Mouse (Mus musculus): Measurements from ENCODE around the gene Ttll2.
"Not testable (repeated sequence)": the region's sequence is repeated elsewhere in the genome, so short reads cannot be mapped to it uniquely, and the experiment has no call there.

The Ttll2 gene

DNA sequence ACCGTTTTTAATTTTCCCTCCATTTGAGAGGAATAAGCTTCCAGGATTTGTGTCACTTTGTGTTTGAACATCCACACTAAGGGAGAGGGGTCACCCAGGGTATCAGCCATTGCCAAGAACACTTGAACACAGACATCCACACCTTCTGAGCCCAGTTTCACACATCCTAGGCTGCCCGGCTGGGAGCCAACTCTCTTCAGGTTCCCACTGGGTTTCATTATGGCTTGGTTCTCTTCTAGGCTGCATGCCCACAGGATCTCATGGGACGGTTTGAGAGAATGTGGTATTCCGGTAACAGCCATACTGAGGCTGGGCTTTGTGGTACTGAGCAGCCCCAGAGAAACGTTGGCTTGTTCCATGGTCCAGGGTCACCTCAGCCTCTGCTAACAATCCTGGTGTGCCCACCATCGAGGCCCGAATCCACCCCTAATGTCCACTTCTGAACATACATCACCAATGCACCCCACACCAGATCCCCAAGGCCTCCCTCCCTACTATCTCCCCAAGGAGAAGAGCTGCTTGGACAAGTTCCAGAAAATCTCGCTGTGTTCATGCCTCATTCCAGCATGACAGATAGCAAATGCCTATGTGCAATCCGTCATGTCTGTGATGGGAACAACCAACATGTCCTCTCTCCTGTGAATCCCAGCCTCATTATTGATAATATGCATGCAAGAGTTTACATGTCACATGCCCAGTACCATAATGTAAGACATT lies 8.4 kb upstream of the Ttll2 start:
- peak; percentile 25 to 35 for DNase-seq (ENCODE audit: low spot score in 2 of 2)

DNA sequence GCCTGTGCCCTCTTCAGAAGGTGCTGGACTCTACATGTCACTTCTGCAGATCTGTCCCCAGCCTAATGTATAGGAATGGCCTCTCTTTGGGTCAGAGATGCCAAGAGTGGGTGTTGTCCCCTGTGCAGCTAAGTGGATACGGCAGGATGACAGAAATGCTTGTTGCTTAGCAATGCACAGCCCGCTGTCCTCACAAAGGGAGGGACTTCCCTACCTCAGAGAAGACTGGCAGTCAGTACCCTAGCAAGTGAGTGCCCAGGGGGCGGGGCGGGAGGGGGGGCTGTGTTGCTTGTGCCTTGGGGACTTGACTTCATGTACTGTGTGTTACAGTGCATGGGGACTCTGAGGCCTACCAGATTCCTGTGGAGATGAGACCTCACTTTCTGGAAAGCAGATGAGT lies 7.3 kb upstream of the Ttll2 start:
- not testable (repeated sequence) for DNase-seq (ENCODE audit: low spot score in 2 of 2)

DNA sequence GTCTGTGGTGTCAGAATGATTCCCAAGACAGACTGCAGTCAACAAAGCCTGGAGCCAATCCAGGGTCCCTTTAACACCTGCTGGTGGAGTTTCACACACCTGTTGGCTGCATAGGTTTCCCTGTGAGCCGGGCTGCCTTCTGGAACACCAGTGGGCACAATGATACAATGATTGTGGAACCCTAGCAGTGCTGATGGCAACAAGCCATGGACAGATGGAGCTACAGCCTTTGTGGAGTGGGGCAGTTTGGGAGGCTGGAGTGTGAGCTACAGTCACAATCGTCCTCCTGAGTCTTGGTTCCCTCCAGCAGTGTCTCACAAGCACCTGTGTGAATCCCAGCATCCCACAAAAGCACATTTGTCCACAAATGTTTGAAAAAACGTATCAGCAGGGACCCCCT lies 3.7 kb downstream of the Ttll2 start:
- not testable (repeated sequence) for DNase-seq (ENCODE audit: low spot score in 2 of 2)

DNA sequence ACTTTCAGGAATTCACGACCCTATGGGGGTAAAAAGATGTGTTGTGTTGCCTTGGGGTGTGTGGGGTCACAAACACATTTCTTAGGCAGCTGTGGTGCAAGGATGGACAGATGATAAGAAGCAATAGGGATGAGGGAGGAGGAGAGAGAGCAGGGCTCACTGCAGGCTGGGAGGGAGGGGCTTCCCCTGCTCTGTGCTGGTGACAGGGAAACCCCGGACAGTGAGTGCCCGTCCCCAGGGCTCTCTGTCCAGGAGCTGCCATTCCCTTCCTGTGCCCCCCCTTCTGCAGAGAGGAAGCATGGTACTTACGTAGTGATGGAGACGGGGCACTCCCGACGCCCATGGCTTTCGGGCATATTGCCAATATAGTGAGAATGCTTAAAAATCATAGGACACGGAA lies 15.1 kb downstream of the Ttll2 start:
- not testable (repeated sequence) for DNase-seq (ENCODE audit: low spot score in 2 of 2)

DNA sequence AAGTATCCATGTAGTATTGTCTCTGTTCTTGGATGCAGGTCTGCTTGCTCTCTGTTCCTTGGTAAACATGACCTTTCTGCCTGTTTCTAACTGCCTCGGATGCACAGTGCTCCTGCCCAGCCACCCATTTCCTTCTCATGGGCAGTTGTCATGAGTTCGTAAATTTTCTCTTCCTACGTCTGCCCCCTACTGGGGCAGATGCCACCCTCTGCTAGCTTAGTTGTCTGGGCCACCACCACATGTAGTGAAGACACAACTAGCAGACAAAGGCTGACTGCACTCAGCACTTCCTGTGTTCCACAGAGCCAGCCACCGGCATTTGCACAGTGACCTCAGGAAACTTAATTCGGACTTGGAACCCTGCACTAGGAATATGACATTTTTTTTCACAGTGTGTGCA lies 19.8 kb downstream of the Ttll2 start:
- DNase-seq (ENCODE audit: low spot score in 2 of 2): not testable (repeated sequence)

DNA sequence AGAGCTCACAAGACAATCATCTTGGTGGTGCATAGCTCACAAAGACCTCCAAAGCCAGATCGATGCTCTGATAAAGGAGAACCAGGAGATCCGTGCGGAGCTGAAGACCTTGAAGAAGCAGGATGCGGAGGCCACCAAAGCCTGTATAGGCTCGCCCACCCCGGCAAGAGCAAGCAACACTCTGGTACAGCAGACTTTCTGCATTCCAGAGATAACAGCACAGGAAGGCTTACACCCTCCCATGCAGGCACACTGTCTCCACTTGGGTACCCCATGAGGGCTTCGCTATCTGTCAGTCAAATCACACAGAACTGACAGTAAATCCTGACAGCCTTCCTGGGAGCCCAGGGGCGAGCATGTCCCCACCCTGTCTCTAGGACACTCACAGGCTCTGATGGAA lies 26.1 kb downstream of the Ttll2 start:
- not testable (repeated sequence) for DNase-seq (ENCODE audit: low spot score in 2 of 2)

DNA sequence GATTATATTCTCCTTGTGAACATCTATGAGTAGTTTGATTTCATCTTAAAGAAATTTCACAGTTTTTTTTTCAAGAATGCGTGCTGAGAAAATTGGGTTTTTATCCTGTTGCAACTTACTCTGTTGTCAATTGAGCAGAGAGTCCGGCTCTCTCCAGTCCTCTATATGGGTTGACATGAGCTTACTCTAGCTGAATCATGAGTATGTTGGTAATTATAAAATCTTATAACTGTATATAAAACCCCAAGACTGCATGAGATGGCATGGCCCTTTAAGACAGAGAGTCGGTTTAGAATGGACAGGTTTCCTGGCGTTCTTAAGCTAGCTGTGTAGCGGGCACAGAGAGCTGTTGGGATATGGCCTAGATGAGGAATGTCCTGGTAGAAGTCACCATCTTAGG lies 28.1 kb downstream of the Ttll2 start, which contains the start of gene Tcp10a:
Gene Tcp10a (plus strand): TSS at position 301 of the 400 bp plus-strand sequence.
- DNase-seq (ENCODE audit: low spot score in 2 of 2): not testable (repeated sequence)

DNA sequence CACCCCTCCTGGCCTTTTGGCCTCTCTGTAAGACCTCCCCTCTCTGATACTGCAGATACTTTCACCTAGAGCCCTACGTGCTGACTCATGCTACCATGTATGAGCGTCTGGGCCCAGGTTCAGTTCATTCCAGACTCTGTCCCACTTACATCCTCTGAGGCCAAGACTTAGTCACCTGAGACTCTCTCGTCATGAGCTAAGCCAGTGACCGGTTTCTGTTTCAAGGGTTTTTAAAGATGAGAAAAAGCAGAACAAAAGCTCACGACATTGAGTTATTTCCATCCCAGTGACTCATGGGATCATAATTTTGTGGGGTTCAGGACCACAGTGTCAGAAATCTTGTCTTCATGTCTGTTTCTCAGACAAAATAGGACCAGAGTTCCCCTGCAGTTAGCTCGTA lies 32.7 kb downstream of the Ttll2 start:
- DNase-seq (ENCODE audit: low spot score in 2 of 2): not testable (repeated sequence)

DNA sequence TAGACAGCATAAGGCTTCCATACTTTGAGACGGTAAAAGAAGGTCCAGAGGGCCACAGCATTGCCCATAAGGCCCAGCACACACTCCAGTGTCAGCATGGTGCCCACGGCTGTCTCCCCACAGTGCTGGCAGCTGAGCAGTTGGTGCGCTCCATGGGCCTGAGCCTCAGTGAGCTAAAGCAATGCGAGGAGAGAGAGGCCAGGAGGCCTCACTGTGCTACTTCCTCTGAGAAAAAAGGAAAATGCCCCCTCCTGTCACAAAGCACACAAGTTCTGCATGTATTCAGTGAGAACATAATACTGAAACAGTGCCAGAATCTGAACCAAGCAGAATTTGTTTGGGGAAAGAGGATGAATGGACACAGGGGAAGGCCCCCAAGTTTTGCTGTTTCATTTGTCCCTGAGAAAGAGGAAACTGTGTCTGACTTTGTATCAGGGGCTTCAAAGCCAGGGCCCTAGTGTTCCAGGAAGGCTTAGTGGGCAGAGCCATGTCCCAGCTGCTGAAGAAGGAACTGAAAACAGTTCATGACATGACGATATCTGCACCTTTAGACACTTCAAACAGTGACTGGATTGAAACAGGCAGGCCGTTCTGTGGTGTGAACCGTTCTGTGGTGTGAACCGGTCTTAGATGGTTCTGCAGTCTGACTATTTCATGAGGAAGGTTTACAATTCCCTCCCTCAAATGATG lies 36.7 kb downstream of the Ttll2 start:
- peak; percentile 11 to 42 for DNase-seq (ENCODE audit: low spot score in 2 of 2)

DNA sequence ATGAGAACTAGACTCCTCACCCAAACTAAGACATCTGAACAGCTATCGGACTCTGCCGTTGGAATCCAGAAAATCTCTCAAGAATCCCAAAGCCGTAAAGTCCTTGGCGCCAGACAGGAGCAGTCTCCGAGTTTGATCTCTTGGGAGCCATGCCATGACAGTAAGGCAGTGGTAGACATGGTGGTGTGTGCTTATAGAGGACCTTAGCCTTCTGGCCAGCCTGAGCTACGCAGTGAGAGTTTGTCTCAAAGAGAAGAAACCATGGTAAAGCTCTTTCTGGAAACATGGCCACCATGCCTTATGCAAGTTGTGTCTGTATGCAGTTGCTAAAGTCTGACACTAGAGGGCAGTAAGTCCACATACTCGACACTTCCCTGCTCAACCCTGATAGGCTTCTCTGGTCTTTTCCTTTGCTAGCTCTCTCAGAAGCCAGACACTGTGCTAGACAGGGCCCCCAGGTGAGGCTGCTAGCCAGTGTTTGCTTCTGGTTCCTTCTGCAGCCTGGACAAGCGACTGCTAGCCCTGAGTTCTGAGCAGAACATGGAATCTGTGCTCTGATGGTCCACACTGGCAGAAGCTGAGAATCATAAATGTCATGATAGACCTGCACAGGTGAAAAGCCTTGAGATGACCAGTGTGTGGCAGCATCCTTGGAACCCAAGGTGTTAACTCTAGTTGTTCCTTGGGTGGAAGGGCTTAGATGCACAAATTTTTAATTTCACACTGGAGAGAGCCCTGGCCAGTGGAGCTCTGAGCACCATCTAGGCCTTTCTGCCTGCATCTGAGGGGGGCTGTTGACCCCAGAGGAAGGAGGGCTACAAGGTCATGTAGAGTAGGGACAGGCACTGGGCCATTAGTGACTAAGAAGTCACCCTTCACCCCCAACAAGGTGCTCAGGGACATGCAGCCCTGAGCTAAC lies 46.0 kb downstream of the Ttll2 start:
- peak; percentile 43 to 47 for DNase-seq (ENCODE audit: low spot score in 2 of 2)

Measured in heart, adult 9 months (tissue).